Mouse (Mus musculus) forebrain, embryonic 10.5 days (tissue): ENCODE results near the gene Srpk2. TPM values are rescaled to one million over a fixed set of nuclear protein-coding genes. Genes with fewer than 3 reads are reported as not detected.
"Not testable (repeated sequence)": the region's sequence is repeated elsewhere in the genome, so short reads cannot be mapped to it uniquely, and the experiment has no call there.

Experiments
- DNase-seq: peaks from one replicate; pipeline ENCODE4 v3.0.0-alpha.2; 2017; ENCODE audit warnings: low spot score; ENCODE audit errors: extremely low spot score
- H3K27ac ChIP-seq: fragments of 300-500 bp; sonication (generic); 2 replicates; pipeline ENCODE4 v1.5.1; 2016; ENCODE audit warnings: mild to moderate bottlenecking
- H3K27me3 ChIP-seq: fragments of 300-500 bp; sonication (generic); 2 replicates; pipeline ENCODE4 v1.6.1; 2016; ENCODE audit warnings: mild to moderate bottlenecking; ENCODE audit not compliant: poor library complexity, severe bottlenecking
- H3K36me3 ChIP-seq: fragments of 300-500 bp; sonication (generic); replicated peaks from 2 replicates; pipeline ENCODE4 v1.6.1; 2016; ENCODE audit warnings: mild to moderate bottlenecking, moderate library complexity
- H3K4me1 ChIP-seq: fragments of 300-500 bp; sonication (generic); 2 replicates; pipeline ENCODE4 v1.6.1; 2016
- H3K4me3 ChIP-seq: fragments of 300-500 bp; sonication (generic); 2 replicates; pipeline ENCODE4 v1.5.1; 2016; ENCODE audit warnings: mild to moderate bottlenecking, moderate library complexity
- H3K9me3 ChIP-seq: fragments of 300-500 bp; sonication (generic); 2 replicates; pipeline ENCODE4 v1.6.1; 2016; ENCODE audit warnings: mild to moderate bottlenecking, moderate library complexity
- WGBS: fragments of 180-500 bp; shearing (Covaris S2); methylation state at CpG from one replicate; pipeline ENCODE4 v1.1.7; 2016; 5-methylcytosine and 5-hydroxymethylcytosine counted together
- polyA plus RNA-seq: library from polyadenylated mRNA; unstranded; fragments of >200 nt; fragmentation: Nextera tagmentation; extraction: Ambion mirVana; gene quantifications from 2 replicates; pipeline ENCODE4 v1.2.1, GENCODE M21; 2016

Gene Srpk2
- polyA plus RNA-seq, result 51.8 and 58.1 TPM in 2 replicates

DNA sequence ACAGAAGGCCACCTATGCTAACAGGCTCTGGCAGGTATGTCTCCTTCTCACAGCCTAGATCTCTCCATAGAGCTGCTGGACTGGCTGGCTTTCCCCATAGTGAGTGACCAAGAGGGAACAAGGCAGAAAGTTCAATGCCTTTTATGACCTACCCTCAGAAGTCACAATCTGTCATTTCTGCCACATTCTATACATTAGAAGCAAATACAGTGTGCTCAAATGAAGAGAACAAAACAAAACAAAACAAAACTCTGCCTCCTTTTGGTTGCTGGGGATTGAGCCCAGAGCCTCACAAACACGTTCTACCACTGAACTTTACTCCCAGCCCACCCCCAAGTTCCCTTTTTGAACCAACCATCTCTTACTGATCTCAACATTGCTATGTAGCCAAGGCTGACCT, at the start of gene Srpk2:
Gene Srpk2, minus strand, starts transcription at position 101 of the 400 bp plus-strand sequence.
- H3K4me3 ChIP-seq, result no peak within 1 kb of the TSS
- no peaks in the 10 kb centered on the region for H3K27me3 ChIP-seq
- no peaks in the 10 kb centered on the region for H3K9me3 ChIP-seq
- no peaks in the 10 kb centered on the region for H3K36me3 ChIP-seq
- no peaks in the 10 kb centered on the region for H3K4me1 ChIP-seq
- no peak for DNase-seq
- WGBS, result 71% methylated on average over 1 of the region's 1 CpGs
- no peak within 1 kb of the TSS for H3K27ac ChIP-seq

DNA sequence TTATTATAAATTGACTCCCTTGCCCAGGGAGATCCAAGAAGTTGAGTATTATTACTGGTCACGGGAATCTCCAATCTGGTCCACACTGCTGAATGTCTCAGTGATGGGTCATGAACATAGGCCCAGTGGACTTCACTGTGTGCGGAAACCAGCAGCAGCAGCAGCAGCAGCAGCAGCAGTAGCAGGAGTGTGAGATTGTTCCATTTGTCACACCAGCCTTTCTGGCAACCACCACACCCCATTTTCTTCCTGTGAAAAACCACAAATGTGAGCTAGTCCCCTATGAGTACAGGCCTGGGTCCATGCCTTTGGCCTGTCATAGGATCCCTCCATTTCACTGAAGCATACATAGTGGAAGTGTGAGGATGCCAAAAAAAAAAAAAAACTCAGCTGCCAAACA, 37.5 kb upstream of the Srpk2 start:
- Histone ChIP-seq H3K27ac (no peak overlapping the region), H3K9me3 (peaks cover 10% of the 10 kb centered on the region), H3K36me3 (no peaks in the 10 kb centered on the region), H3K27me3 (no peaks in the 10 kb centered on the region), H3K4me1 (no peaks in the 10 kb centered on the region), H3K4me3 (no peak overlapping the region)
- WGBS, result 96% methylated on average over 2 of the region's 2 CpGs
- DNase-seq, result no peak

DNA sequence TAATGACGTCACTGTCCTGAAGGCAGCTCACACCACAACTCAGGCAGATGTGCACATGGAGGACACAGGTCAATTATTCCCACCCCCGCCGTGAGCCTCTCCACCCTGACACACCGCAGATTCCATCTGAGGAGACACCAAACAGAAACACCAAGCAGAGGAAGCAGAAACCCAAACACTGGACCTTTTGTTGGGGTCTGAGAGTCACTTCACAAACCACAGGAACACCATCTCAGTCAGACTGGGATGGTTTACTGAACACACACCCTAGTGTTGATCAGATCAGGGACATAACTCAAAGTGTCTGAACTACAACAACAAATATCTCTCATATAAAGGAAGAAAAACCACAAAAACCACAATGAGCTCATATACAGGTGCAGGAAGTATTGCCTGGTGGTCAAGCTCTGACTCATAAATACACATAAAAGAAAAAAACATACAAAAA, 34.5 kb upstream of the Srpk2 start:
- no peak for DNase-seq
- 77% methylated on average over 4 of the region's 4 CpGs for WGBS

GRCm38 (mm10) chr5:23718182-23718534, 33.7 kb upstream of the Srpk2 start:
- Histone ChIP-seq H3K27me3 (no peaks in the 10 kb centered on the region), H3K27ac (no peak overlapping the region), H3K9me3 (no peaks in the 10 kb centered on the region), H3K36me3 (no peaks in the 10 kb centered on the region), H3K4me1 (peaks cover 2% of the 10 kb centered on the region), H3K4me3 (no peak overlapping the region)
- DNase-seq, result no peak
- 81% methylated on average over 1 of the region's 1 CpGs for WGBS

More for the DNA sequence above, 34.5 kb upstream of the Srpk2 start:
- Histone ChIP-seq H3K27me3 (no peaks in the 10 kb centered on the region), H3K9me3 (peaks cover 3% of the 10 kb centered on the region; the same call in 1 of the 2 replicates), H3K36me3 (no peaks in the 10 kb centered on the region), H3K4me3 (no peak overlapping the region), H3K4me1 (no peaks in the 10 kb centered on the region), H3K27ac (no peak overlapping the region)

GRCm38 (mm10) chr5:23717469-23718181, 33.2 kb upstream of the Srpk2 start:
- DNase-seq, result no peak
- Histone ChIP-seq H3K4me3 (no peak overlapping the region), H3K4me1 (peaks cover 7% of the 10 kb centered on the region), H3K36me3 (no peaks in the 10 kb centered on the region), H3K9me3 (no peaks in the 10 kb centered on the region), H3K27ac (no peak overlapping the region), H3K27me3 (no peaks in the 10 kb centered on the region)
- 82% methylated on average over 3 of the region's 3 CpGs for WGBS

DNA sequence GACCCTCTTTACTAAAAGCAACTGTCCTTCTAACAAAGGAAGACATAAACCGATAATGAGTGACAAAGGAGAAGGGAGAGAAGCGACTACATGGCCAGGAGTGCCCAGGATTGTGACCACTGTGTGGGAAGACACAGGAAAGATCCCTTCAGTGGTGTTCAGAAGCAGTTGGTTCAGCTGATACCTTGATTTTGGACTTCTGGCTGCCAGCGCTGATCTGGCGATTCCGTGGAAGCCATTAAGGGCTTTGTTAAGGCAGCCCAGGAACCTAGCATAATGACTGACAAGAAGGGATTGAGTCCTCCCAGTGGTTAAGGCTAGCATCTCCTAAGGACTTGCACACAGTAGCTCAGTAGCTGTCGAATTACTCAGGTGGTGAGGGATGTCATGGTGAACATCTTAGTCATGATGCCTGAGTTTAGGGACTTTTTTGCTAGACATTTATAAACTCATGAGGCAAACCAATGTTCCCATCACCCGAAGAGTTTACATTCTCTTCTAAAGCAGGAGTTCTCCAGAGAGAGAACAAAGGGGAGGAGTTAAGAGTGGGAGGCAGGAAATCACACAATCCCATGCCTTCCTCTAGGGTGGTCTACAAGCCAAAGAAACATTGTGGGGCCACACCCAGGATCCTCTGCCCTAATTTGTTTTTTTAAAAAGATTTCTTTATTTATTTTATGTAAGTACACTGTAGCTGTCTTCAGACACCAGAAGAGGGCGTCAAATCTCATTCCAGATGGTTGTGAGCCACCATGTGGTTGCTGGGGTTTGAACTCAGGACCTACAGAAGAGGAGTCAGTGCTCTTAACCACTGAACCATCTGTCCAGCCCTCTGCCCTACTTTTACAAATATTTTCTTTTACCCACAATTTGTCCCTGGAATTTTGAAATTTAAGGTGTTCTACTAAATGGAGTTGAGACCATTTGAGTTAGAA, 29.3 kb upstream of the Srpk2 start:
- Histone ChIP-seq H3K27ac (peak overlapping the region; percentile 92), H3K4me3 (0 out of 2 replicates have a peak overlapping the region, but pooled peaks have one; percentile 75)
- DNase-seq, result no peak

DNA sequence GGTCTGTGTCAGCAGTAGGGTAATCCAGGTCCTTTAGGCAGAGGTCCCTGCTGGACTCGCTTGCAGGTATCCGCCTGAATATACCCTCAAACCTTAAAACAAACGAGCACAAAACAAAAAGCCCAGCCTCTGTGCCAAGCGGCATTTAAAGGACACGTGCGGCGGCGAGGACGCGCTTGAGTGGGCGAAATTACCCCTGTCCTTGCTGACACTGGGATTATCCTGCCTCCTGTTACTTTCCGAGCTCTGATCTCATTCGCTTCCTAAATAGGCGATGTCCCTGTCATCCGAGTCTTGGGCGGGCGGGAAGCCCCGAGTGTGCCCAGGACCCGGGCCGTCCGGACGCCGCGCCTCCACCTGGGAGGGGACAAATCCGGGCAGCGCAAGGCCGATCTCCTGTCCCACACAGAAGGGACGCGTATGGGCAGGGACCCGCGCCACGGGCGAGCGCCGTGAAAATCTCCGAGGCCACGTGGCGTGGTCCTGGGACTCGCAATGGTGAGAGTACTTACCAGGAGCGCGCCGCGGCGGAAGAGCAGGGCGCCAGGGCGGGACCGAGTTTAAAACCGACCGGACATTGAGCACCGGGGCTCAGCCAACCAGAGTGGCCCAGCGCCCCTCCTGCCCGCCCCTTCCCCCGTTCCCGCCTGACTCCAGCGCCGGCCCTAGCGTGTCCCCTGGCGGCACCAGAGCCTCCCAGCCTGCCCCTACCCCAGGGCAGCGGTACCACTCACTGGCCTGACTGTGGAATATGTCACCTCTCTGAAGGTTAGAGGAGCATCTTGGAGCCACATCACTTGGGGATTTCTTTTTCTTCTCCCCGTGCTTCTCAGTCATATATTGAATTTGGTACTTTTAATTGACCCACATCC, 27.9 kb upstream of the Srpk2 start:
- H3K4me1 ChIP-seq, result peaks cover 13% of the 10 kb centered on the region
- DNase-seq, result peak; percentile 81
- peak overlapping the region; percentile 75 for H3K4me3 ChIP-seq
- peaks cover 38% of the 10 kb centered on the region for H3K36me3 ChIP-seq
- H3K27ac ChIP-seq, result peak overlapping the region; percentile 92
- 6% methylated on average over 60 of the region's 60 CpGs for WGBS
- H3K27me3 ChIP-seq, result no peaks in the 10 kb centered on the region
- H3K9me3 ChIP-seq, result peaks cover 37% of the 10 kb centered on the region

More for the DNA sequence above, 29.3 kb upstream of the Srpk2 start:
- Histone ChIP-seq H3K4me1 (peaks cover 13% of the 10 kb centered on the region), H3K9me3 (peaks cover 25% of the 10 kb centered on the region), H3K27me3 (no peaks in the 10 kb centered on the region), H3K36me3 (peaks cover 26% of the 10 kb centered on the region)
- WGBS, result 89% methylated on average over 8 of the region's 8 CpGs

DNA sequence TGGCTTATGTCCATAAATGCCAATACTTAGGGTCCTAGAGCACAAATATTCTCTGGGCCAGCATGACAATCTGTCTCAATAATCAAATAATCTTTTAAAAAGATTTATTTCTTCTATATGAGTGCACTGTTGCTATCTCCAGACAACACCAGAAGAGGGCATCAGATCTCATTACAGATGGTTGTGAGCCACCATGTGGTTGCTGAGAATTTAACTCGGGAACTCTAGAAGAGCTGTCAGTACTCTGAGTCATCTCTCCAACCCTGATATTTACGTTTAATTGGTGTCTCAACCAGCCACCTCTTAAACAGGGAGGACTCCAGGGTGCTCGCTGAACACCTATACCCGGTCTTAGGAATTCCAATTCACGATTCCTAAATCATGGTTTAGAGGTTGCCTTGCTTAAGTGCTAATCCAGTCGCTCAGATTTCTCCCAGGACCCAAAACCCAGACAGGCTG, 27.3 kb upstream of the Srpk2 start:
- not testable (repeated sequence) for H3K27me3 ChIP-seq, DNase-seq
- Histone ChIP-seq H3K9me3 (peaks cover 44% of the 10 kb centered on the region), H3K4me1 (peaks cover 13% of the 10 kb centered on the region), H3K27ac (peak overlapping the region; percentile 92), H3K4me3 (peak overlapping the region; percentile 75), H3K36me3 (peaks cover 45% of the 10 kb centered on the region)
- 68% methylated on average over 6 of the region's 6 CpGs for WGBS

DNA sequence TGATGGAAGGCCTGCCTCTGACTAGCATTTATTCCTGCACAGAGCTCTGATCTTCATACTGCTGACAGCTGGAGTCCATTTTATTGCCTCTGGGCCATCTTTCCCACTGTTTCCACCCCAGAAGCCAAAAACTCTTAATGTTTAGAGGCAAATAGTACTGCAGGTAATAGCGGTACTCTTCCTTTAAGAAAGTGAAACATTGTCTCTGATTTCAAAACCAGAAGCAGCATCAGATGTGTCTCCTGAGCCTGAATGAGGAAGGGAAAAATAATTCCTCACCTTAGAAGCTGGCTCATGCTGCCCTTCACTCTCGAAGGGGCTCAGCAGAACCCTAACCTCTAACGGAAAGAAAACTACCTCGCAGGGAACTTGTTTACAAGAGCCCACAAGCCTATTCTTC, 26.8 kb upstream of the Srpk2 start:
- WGBS, result 98% methylated on average over 4 of the region's 4 CpGs
- Histone ChIP-seq H3K36me3 (peaks cover 49% of the 10 kb centered on the region), H3K4me1 (peaks cover 13% of the 10 kb centered on the region), H3K27ac (no peak overlapping the region), H3K9me3 (peaks cover 48% of the 10 kb centered on the region), H3K4me3 (peak overlapping the region; percentile 75), H3K27me3 (no peaks in the 10 kb centered on the region)
- DNase-seq, result no peak

DNA sequence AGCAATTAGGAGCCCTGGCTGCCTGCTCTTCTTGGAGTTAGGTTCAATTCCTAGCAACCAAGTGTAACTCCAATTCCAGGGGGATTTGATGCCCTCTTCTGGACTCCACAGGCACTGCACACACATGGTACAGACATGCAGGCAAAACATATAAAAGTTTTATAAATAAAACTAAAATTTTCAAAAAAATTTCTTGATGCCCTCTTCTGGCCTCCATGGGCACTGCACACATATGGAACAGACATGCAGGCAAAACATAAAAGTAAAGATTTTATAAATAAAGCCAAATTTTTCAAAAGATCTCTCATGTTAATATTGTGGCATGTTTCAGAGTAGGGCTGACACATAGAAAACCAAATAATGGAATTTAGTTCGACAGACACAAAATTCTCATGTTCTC, 25.2 kb upstream of the Srpk2 start:
- WGBS, result 97% methylated on average over 1 of the region's 1 CpGs
- no peaks in the 10 kb centered on the region for H3K27me3 ChIP-seq
- H3K36me3 ChIP-seq, result peaks cover 60% of the 10 kb centered on the region
- peaks cover 13% of the 10 kb centered on the region for H3K4me1 ChIP-seq
- H3K27ac ChIP-seq, result no peak overlapping the region
- H3K4me3 ChIP-seq, result no peak overlapping the region
- peaks cover 60% of the 10 kb centered on the region for H3K9me3 ChIP-seq
- no peak for DNase-seq

DNA sequence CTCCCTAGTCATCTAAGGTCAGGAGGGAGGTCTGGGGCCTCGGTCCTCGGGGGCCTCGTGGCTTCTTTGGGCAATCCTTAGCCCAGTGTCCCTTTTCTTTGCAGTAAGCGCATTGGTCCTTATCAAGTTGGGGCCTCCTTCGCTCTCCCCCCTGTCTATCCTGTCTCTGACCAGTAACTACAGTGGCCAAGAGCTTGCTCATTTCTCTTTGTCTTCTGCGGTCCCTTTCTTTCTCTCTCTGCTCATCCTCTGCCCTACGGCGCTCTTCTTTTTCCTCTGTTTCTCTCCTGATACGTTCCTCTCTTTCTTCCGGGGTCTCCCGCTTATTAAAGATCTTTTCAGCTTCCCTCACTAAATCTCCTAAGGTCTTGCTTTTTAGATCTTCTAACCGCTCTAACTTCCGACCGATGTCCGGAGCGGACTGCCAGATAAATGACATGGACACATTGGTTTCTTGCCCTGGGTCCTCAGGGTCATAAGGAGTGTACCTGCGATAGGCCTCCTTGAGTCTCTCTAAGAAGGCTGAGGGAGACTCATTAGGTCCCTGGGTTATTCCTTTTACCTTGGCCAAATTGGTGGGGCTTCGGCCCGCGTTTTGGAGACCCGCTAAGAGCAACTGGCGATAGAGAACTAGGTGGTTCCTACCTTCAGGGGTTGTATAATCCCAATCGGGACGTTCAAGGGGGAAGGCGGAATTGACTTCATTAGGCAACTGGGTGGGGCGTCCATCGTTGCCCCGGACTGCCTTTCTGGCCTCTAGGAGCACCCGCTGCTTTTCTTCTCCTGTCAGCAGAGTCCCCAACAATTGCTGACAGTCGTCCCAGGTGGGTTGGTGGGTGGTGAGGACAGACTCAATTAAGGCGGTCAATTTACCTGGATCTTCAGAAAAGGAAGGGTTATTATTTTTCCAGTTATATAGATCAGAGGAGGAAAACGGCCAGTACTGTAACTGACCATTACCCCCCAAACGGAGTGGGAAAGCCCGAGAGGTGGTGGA, 22.5 kb upstream of the Srpk2 start:
- H3K9me3 ChIP-seq, result peaks cover 86% of the 10 kb centered on the region
- H3K36me3 ChIP-seq, result peaks cover 86% of the 10 kb centered on the region
- 96% methylated on average over 34 of the region's 34 CpGs for WGBS

More for the DNA sequence above, 22.5 kb upstream of the Srpk2 start:
- H3K27me3 ChIP-seq, H3K4me1 ChIP-seq, H3K27ac ChIP-seq, H3K4me3 ChIP-seq, DNase-seq: not testable (repeated sequence)
